Mouse (Mus musculus): Measurements from ENCODE around the gene Gigyf1. TPM values are rescaled to one million over a fixed set of nuclear protein-coding genes. Genes with fewer than 3 reads are reported as not detected.

The Gigyf1 gene
- total and polyA plus RNA-seq, 3 experiments = 0.98 to 12.3 (median 5.9) TPM

DNA sequence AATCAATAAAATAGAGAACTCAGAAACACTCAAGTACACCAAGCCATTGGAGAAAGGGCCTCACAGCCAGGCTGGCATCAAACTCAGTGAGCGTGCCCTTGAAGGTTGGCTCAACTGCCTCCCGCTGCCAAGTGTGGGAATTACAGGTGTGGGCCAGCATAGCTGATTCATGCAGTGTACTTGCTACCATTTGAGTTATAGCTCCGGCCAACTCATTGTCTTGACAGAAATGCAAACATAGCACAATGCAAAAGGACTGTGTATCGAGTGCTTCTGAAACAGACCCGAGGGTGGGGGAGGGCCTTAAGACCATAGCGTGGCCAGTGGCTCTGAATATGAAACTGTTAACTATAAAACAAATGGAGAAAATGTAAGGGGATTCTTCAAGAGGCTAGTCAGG lies 14.3 kb upstream of the Gigyf1 start:
- dilution Hi-C loops (cut with MboI; ENCODE audit: extremely low pct_ligation_motif_present, extremely low pct_unique_long_range_greater_than_20kb, low sequenced_read_pairs) (no loop called here), in situ Hi-C loops (cut with MboI; ENCODE audit: low pct_ligation_motif_present, low pct_unique_long_range_greater_than_20kb, low sequenced_read_pairs) (loop anchor here (25.0 kb wide), 1 partner anchor 258 kb away; no protein-coding TSS in a partner anchor)
- DNase-seq (ENCODE audit: extremely low read depth) = peak; percentile 48
- H3K4me1 ChIP-seq (ENCODE audit: control insufficient read depth in 1 of 2, insufficient read depth in 2 of 2) = peaks cover 2 to 14% of the 10 kb centered on the region in 2 experiments; a peak in 3 of 4 replicates
- no peak overlapping the region for H3K4me3 ChIP-seq (replicated peaks in 1 of 3; ENCODE audit: low read depth in 2 of 3, low read length in 2 of 3, poor library complexity in 1 of 3)
- H3K27me3 ChIP-seq (replicated peaks) = peaks cover 17% of the 10 kb centered on the region
- H3K9ac ChIP-seq (ENCODE audit: insufficient read depth, low read depth) = no peak overlapping the region
- H3K9me3 ChIP-seq (replicated peaks; ENCODE audit: low read length) = peaks cover 3% of the 10 kb centered on the region
- no peaks in the 10 kb centered on the region; the same call in 1 of the 2 replicates for H3K79me2 ChIP-seq (replicated peaks; ENCODE audit: control insufficient read depth, extremely low read depth, insufficient read depth, poor library complexity, severe bottlenecking)
- H3K36me3 ChIP-seq (replicated peaks in 1 of 2; ENCODE audit: control insufficient read depth in 1 of 2, insufficient read depth in 1 of 2, low read length in 1 of 2) = peaks cover 0 to 11% of the 10 kb centered on the region in 2 experiments
- TF ChIP-seq CTCF (conservative IDR thresholded peaks at IDR 0.05 in 1 of 2, IDR thresholded peaks at IDR 0.05 in 1 of 2; ENCODE audit: low read depth in 2 of 2, low read length in 2 of 2) (peak in 1 of 2 experiments; percentile 48; a peak in 3 of 4 replicates), MXI1 (IDR thresholded peaks at IDR 0.05; ENCODE audit: low read depth, low read length) (no peak), POLR2A (IDR thresholded peaks at IDR 0.05; ENCODE audit: low read depth, low read length) (no peak), TCF12 (IDR thresholded peaks at IDR 0.05; ENCODE audit: low read depth, low read length) (no peak)
- no peak overlapping the region for H3K27ac ChIP-seq (ENCODE audit: insufficient read depth, low read depth)
- H3K4me2 ChIP-seq (ENCODE audit: insufficient read depth, low read depth, poor library complexity, severe bottlenecking) = no peak overlapping the region

DNA sequence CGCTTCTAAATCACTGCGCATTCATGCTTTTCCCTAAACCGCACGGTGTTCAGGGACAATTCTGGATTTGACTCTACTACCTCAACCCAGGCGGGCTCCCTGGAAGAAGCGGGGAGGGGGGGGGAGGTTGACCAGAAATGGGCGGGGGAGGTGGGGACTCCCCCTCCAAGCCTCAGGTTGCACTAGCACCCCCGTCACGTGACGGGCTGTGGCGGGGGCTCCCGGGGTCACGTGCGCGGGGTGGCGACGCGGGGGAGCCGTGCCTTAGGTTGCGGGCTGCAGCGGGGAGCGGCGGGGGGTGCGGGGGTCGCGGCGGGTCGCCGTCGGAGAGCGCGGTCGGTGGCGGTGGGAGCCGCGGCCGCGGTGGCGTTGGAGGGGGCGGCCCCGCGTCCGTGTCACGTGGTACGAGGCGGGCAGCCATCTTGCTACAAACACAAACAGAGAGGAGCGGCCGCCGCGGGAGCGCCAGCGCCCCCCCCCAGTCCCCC lies 8.3 kb upstream of the Gigyf1 start:
- Histone ChIP-seq H3K4me1 (ENCODE audit: control insufficient read depth in 1 of 2, insufficient read depth in 2 of 2) (peaks cover 3 to 27% of the 10 kb centered on the region in 2 experiments; a peak in 3 of 4 replicates), H3K27ac (ENCODE audit: insufficient read depth, low read depth) (no peak overlapping the region)

More for the DNA sequence above, 8.3 kb upstream of the Gigyf1 start:
- Histone ChIP-seq H3K9me3 (replicated peaks; ENCODE audit: low read length) (peaks cover 3% of the 10 kb centered on the region), H3K36me3 (replicated peaks in 1 of 2; ENCODE audit: control insufficient read depth in 1 of 2, insufficient read depth in 1 of 2, low read length in 1 of 2) (peaks cover 4 to 25% of the 10 kb centered on the region in 2 experiments), H3K79me2 (replicated peaks; ENCODE audit: control insufficient read depth, extremely low read depth, insufficient read depth, poor library complexity, severe bottlenecking) (peaks cover 21% of the 10 kb centered on the region; the same call in 1 of the 2 replicates), H3K27me3 (replicated peaks) (peaks cover 21% of the 10 kb centered on the region), H3K9ac (ENCODE audit: insufficient read depth, low read depth) (peak overlapping the region; percentile 95), H3K4me3 (replicated peaks in 1 of 3; ENCODE audit: low read depth in 2 of 3, low read length in 2 of 3, poor library complexity in 1 of 3) (peak overlapping the region; percentile 48 to 76 (median 74)), H3K4me2 (ENCODE audit: insufficient read depth, low read depth, poor library complexity, severe bottlenecking) (peak overlapping the region; percentile 26; the same call in 1 of the 2 replicates)
- in situ Hi-C loops (cut with MboI; ENCODE audit: low pct_ligation_motif_present, low pct_unique_long_range_greater_than_20kb, low sequenced_read_pairs) (loop anchor here (25.0 kb wide), 1 partner anchor 252 kb away; no protein-coding TSS in a partner anchor), dilution Hi-C loops (cut with MboI; ENCODE audit: extremely low pct_ligation_motif_present, extremely low pct_unique_long_range_greater_than_20kb, low sequenced_read_pairs) (no loop called here)
- TF ChIP-seq ZNF384 (IDR thresholded peaks at IDR 0.05; ENCODE audit: low read depth, low read length) (no peak), ZKSCAN1 (IDR thresholded peaks at IDR 0.05; ENCODE audit: borderline replicate concordance, low read depth, low read length) (peak; percentile 54; the same call in 1 of the 2 replicates), SIN3A (IDR thresholded peaks at IDR 0.05; ENCODE audit: low read length) (no peak), MXI1 (IDR thresholded peaks at IDR 0.05; ENCODE audit: low read depth, low read length) (peak; percentile 44), IRF4 (IDR thresholded peaks at IDR 0.05; ENCODE audit: low read depth, low read length) (peak; percentile 33; the same call in 1 of the 2 replicates), TCF12 (IDR thresholded peaks at IDR 0.05; ENCODE audit: low read depth, low read length) (0 out of 2 replicates have a peak, but pooled peaks have one; percentile 15), RCOR1 (conservative IDR thresholded peaks at IDR 0.05; ENCODE audit: low read depth, low read length) (no peak), HCFC1 (IDR thresholded peaks at IDR 0.05; ENCODE audit: low read depth, low read length) (no peak), MAZ (IDR thresholded peaks at IDR 0.05; ENCODE audit: low read depth, low read length) (peak; percentile 95), USF2 (conservative IDR thresholded peaks at IDR 0.05; ENCODE audit: low read depth, low read length) (peak; percentile 66; the same call in 1 of the 2 replicates), GABPA (IDR thresholded peaks at IDR 0.05; ENCODE audit: insufficient replicate concordance, low read depth, low read length) (no peak), MAX (IDR thresholded peaks at IDR 0.05; ENCODE audit: low read length) (peak; percentile 51; the same call in 1 of the 2 replicates), BHLHE40 (IDR thresholded peaks at IDR 0.05; ENCODE audit: low read depth, low read length) (peak; percentile 97), KAT2A (IDR thresholded peaks at IDR 0.05; ENCODE audit: insufficient replicate concordance, low read length) (no peak), USF1 (IDR thresholded peaks at IDR 0.05; ENCODE audit: low read depth, low read length) (peak; percentile 87), CHD2 (IDR thresholded peaks at IDR 0.05; ENCODE audit: low read length) (peak; percentile 18; the same call in 1 of the 2 replicates)
- peak; percentile 57 for DNase-seq (ENCODE audit: extremely low read depth)
